Mouse (Mus musculus): ENCODE results near the gene Osm. TPM values are rescaled to one million over a fixed set of nuclear protein-coding genes. Genes with fewer than 3 reads are reported as not detected.
A peak's percentile ranks its signal among the peaks of the same experiment; 100 is the strongest.

The Osm gene
- polyA plus RNA-seq, 1 experiment from 2014 or later: not detected

DNA sequence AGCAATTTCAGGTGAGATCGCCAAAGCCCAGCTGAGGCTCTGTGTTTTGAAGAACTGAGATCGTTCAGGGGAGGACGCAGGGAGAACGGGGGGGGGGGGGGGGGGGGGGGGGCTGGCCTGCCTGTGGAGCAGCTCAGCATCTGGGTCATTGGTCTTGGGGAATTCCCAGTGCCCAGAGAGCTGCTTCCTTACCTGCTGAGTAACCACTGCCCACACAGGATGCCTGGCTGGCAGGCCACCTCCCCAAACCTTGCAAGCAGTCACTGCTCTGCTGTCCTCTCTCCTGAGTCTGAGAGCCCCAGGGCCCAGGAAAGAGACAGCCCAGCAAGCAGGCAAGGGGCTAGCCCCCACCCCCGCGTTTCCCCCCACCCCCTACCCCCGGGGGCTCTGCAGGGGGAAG lies 26.6 kb downstream of the Osm start:
- H3K4me1 ChIP-seq (replicated peaks; ENCODE audit: control insufficient read depth, insufficient read depth, low read length): peaks cover 34% of the 10 kb centered on the region
- H3K36me3 ChIP-seq (ENCODE audit: control insufficient read depth, insufficient read depth, low read length): no peaks in the 10 kb centered on the region

DNA sequence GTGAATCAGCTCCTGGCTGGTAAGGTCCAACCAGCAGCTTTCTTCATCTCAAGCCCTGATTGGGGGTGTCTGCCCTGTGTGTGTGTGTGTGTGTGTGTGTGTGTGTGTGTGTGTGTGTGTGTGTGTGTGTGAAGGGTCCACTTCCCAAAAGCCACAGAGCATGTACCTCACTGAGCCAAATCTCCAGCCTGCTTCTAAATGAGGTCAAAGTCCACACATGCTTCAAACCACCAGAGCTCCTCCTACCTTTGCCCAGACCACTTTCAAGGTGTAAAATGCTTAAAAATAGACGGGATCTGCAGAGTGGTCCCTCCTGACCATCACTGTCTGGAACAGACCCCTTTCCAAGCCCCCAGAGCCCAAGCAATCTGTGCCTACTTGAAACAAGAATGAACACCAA lies 27.1 kb downstream of the Osm start:
- H3K9ac ChIP-seq (ENCODE audit: low read length): no peak overlapping the region
- ATAC-seq (replicated peaks; ENCODE audit: low FRiP score, low TSS enrichment, low read depth): no peak
- no peak overlapping the region for H3K4me3 ChIP-seq (ENCODE audit: low read depth, low read length)
- H3K4me1 ChIP-seq (replicated peaks; ENCODE audit: control insufficient read depth, insufficient read depth, low read length): peaks cover 34% of the 10 kb centered on the region
- H3K27me3 ChIP-seq (replicated peaks; ENCODE audit: control insufficient read depth, insufficient read depth, low read length): peaks cover 37% of the 10 kb centered on the region
- no peak overlapping the region for H3K4me2 ChIP-seq (ENCODE audit: low read length)
- H3K27ac ChIP-seq (ENCODE audit: low read depth): no peak overlapping the region
- no peak for DNase-seq (ENCODE audit: low spot score)
- no peaks in the 10 kb centered on the region for H3K36me3 ChIP-seq (ENCODE audit: control insufficient read depth, insufficient read depth, low read length)
- H3K9me3 ChIP-seq (ENCODE audit: control insufficient read depth, low read length): no peaks in the 10 kb centered on the region
- 33% methylated on average over 1 of the region's 1 CpGs for WGBS

More for the DNA sequence above, 26.6 kb downstream of the Osm start:
- DNase-seq (ENCODE audit: low spot score) (no peak), ATAC-seq (replicated peaks; ENCODE audit: low FRiP score, low TSS enrichment, low read depth) (no peak)
- Histone ChIP-seq H3K9me3 (ENCODE audit: control insufficient read depth, low read length) (no peaks in the 10 kb centered on the region), H3K27me3 (replicated peaks; ENCODE audit: control insufficient read depth, insufficient read depth, low read length) (peaks cover 32% of the 10 kb centered on the region), H3K4me3 (ENCODE audit: low read depth, low read length) (no peak overlapping the region), H3K4me2 (ENCODE audit: low read length) (no peak overlapping the region), H3K27ac (ENCODE audit: low read depth) (no peak overlapping the region), H3K9ac (ENCODE audit: low read length) (no peak overlapping the region)
- 16% methylated on average over 7 of the region's 7 CpGs for WGBS

DNA sequence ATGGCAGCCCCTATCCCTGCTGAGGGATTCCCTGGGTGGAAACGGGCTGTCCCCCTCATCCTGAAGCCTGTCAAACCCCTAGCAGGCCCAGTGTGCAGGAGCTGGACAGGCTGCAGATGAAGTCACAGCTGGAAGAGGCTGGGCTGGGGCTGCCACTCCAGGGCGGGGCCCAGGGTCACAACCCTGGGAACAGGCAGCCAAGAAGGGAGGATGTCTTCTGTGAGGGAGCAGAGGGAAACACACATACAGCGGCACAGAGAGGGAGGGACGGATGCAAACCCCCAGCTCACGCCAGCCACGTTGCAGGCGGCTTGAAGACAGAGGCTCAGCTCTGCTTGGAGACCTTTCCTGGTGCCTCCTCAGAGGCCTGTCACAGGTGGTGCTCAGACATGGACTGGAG lies 27.8 kb downstream of the Osm start:
- DNase-seq (ENCODE audit: low spot score) (no peak), ATAC-seq (replicated peaks; ENCODE audit: low FRiP score, low TSS enrichment, low read depth) (no peak)
- Histone ChIP-seq H3K9ac (ENCODE audit: low read length) (no peak overlapping the region), H3K36me3 (ENCODE audit: control insufficient read depth, insufficient read depth, low read length) (no peaks in the 10 kb centered on the region), H3K27ac (ENCODE audit: low read depth) (no peak overlapping the region), H3K4me3 (ENCODE audit: low read depth, low read length) (no peak overlapping the region), H3K27me3 (replicated peaks; ENCODE audit: control insufficient read depth, insufficient read depth, low read length) (peaks cover 40% of the 10 kb centered on the region), H3K4me2 (ENCODE audit: low read length) (no peak overlapping the region), H3K9me3 (ENCODE audit: control insufficient read depth, low read length) (no peaks in the 10 kb centered on the region), H3K4me1 (replicated peaks; ENCODE audit: control insufficient read depth, insufficient read depth, low read length) (peaks cover 34% of the 10 kb centered on the region)
- WGBS: 55% methylated on average over 7 of the region's 7 CpGs

DNA sequence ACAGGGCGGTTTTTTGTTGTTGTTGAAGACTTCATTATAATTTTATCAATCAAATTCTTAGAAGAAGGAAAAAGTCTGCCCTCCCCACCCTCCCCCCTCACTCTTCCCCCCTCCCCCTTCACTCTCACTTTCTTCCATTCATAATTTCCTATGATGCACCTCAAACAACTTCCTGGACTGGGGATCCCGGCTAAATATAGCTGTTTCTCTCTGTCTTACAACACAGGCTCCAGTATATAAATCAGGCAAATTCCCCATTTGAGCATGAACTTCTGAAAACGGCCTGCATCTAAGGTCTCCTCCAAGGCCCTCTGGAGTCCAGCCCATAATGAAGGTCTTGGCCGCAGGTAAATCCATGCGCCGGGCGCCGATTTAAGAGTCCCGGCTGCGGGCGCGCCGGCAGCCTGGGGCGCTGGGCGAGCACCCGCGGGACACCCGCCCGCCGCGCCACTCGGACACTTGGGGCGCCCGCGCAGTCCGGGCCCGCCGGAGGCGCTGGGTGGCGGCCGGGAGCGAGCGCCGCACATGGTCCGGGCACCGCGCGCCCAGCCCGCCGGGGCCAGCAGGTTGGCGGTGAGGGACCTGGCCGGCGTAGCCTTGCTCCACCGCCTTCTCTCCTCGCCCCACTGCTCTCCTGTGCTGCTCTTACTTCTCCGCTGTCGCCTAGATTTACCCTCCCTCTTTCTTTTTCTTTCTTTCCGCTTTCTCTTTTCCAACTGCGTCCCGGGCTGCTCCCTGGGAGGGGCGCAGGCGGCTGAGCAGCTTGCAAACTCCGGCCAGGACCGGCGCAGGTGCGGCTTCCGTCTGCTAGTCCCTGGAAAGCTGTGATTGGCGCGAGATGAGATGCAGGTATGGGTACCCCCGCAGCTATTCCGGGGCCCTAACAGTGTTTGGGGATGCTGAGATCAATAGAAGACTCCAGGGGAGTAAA lies 30.3 kb downstream of the Osm start:
- ATAC-seq (replicated peaks; ENCODE audit: low FRiP score, low TSS enrichment, low read depth): peak; percentile 53
- peak overlapping the region; percentile 88 for H3K4me2 ChIP-seq (ENCODE audit: low read length)
- WGBS: under 1% methylated on average over 55 of the region's 61 CpGs
- peak overlapping the region; percentile 45 for H3K9ac ChIP-seq (ENCODE audit: low read length)
- H3K4me1 ChIP-seq (replicated peaks; ENCODE audit: control insufficient read depth, insufficient read depth, low read length): peaks cover 29% of the 10 kb centered on the region
- peaks cover 45% of the 10 kb centered on the region for H3K27me3 ChIP-seq (replicated peaks; ENCODE audit: control insufficient read depth, insufficient read depth, low read length)
- DNase-seq (ENCODE audit: low spot score): peak; percentile 82
- H3K27ac ChIP-seq (ENCODE audit: low read depth): no peak overlapping the region
- H3K36me3 ChIP-seq (ENCODE audit: control insufficient read depth, insufficient read depth, low read length): no peaks in the 10 kb centered on the region
- no peaks in the 10 kb centered on the region for H3K9me3 ChIP-seq (ENCODE audit: control insufficient read depth, low read length)
- peak overlapping the region; percentile 54 for H3K4me3 ChIP-seq (ENCODE audit: low read depth, low read length)

DNA sequence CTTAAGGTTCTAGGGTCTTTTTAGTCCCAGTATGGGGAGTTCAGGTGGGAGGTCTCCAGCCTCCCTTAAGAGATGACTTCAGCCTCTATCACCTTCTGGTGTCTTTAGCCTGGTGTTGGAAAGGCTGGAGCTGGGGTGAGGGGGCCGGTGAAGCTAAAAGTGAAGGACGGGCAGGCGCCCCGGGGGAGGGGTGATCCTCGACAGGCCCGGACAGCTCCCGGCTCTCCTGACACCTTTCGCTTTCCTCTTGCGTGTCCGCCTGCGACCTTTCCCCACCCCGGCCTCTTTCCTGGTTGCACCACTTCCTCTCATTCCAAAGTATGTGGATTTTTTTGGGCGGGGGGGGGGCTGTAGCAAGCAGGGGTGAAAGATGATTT lies 31.0 kb downstream of the Osm start:
- no peaks in the 10 kb centered on the region for H3K9me3 ChIP-seq (ENCODE audit: control insufficient read depth, low read length)
- H3K4me1 ChIP-seq (replicated peaks; ENCODE audit: control insufficient read depth, insufficient read depth, low read length): peaks cover 23% of the 10 kb centered on the region
- no peaks in the 10 kb centered on the region for H3K36me3 ChIP-seq (ENCODE audit: control insufficient read depth, insufficient read depth, low read length)
- peaks cover 45% of the 10 kb centered on the region for H3K27me3 ChIP-seq (replicated peaks; ENCODE audit: control insufficient read depth, insufficient read depth, low read length)
- H3K4me2 ChIP-seq (ENCODE audit: low read length): peak overlapping the region; percentile 88
- no peak overlapping the region; the same call in 1 of the 2 replicates for H3K9ac ChIP-seq (ENCODE audit: low read length)
- WGBS: 7% methylated on average over 12 of the region's 13 CpGs
- DNase-seq (ENCODE audit: low spot score) (no peak), ATAC-seq (replicated peaks; ENCODE audit: low FRiP score, low TSS enrichment, low read depth) (no peak)
- peak overlapping the region; percentile 54 for H3K4me3 ChIP-seq (ENCODE audit: low read depth, low read length)
- no peak overlapping the region for H3K27ac ChIP-seq (ENCODE audit: low read depth)

- H3K27ac ChIP-seq (ENCODE audit: low read depth): no peak overlapping the region
- H3K36me3 ChIP-seq (ENCODE audit: control insufficient read depth, insufficient read depth, low read length): no peaks in the 10 kb centered on the region
- no peaks in the 10 kb centered on the region for H3K9me3 ChIP-seq (ENCODE audit: control insufficient read depth, low read length)
- 87% methylated on average over 6 of the region's 6 CpGs for WGBS
- H3K4me3 ChIP-seq (ENCODE audit: low read depth, low read length): no peak overlapping the region
- H3K9ac ChIP-seq (ENCODE audit: low read length): no peak overlapping the region
- no peak overlapping the region for H3K4me2 ChIP-seq (ENCODE audit: low read length)
- H3K4me1 ChIP-seq (replicated peaks; ENCODE audit: control insufficient read depth, insufficient read depth, low read length): peaks cover 11% of the 10 kb centered on the region; the same call in 1 of the 2 replicates
- peaks cover 45% of the 10 kb centered on the region for H3K27me3 ChIP-seq (replicated peaks; ENCODE audit: control insufficient read depth, insufficient read depth, low read length)
- DNase-seq (ENCODE audit: low spot score): no peak
- no peak for ATAC-seq (replicated peaks; ENCODE audit: low FRiP score, low TSS enrichment, low read depth)
Measured at GRCm38 (mm10) chr11:4268500-4268899, 32.3 kb downstream of the Osm start.

GRCm38 (mm10) chr11:4270744-4271459 lies 34.7 kb downstream of the Osm start:
- ATAC-seq (replicated peaks; ENCODE audit: low FRiP score, low TSS enrichment, low read depth): 0 out of 2 replicates have a peak, but pooled peaks have one; percentile 25
- Histone ChIP-seq H3K27ac (ENCODE audit: low read depth) (no peak overlapping the region), H3K36me3 (ENCODE audit: control insufficient read depth, insufficient read depth, low read length) (no peaks in the 10 kb centered on the region), H3K4me3 (ENCODE audit: low read depth, low read length) (no peak overlapping the region), H3K4me1 (replicated peaks; ENCODE audit: control insufficient read depth, insufficient read depth, low read length) (no peaks in the 10 kb centered on the region; the same call in 1 of the 2 replicates), H3K9me3 (ENCODE audit: control insufficient read depth, low read length) (no peaks in the 10 kb centered on the region), H3K27me3 (replicated peaks; ENCODE audit: control insufficient read depth, insufficient read depth, low read length) (peaks cover 32% of the 10 kb centered on the region), H3K4me2 (ENCODE audit: low read length) (no peak overlapping the region), H3K9ac (ENCODE audit: low read length) (no peak overlapping the region)
- 33% methylated on average over 20 of the region's 20 CpGs for WGBS
- DNase-seq (ENCODE audit: low spot score): no peak

GRCm38 (mm10) chr11:4271544-4271943 lies 35.3 kb downstream of the Osm start:
- ATAC-seq (replicated peaks; ENCODE audit: low FRiP score, low TSS enrichment, low read depth) (no peak), DNase-seq (ENCODE audit: low spot score) (no peak)
- no peaks in the 10 kb centered on the region for H3K9me3 ChIP-seq (ENCODE audit: control insufficient read depth, low read length)
- H3K36me3 ChIP-seq (ENCODE audit: control insufficient read depth, insufficient read depth, low read length): no peaks in the 10 kb centered on the region
- 68% methylated on average over 11 of the region's 11 CpGs for WGBS
- peaks cover 4% of the 10 kb centered on the region for H3K4me1 ChIP-seq (replicated peaks; ENCODE audit: control insufficient read depth, insufficient read depth, low read length)
- no peak overlapping the region for H3K4me2 ChIP-seq (ENCODE audit: low read length)
- H3K27ac ChIP-seq (ENCODE audit: low read depth): no peak overlapping the region
- H3K4me3 ChIP-seq (ENCODE audit: low read depth, low read length): no peak overlapping the region
- H3K27me3 ChIP-seq (replicated peaks; ENCODE audit: control insufficient read depth, insufficient read depth, low read length): peaks cover 25% of the 10 kb centered on the region
- H3K9ac ChIP-seq (ENCODE audit: low read length): no peak overlapping the region

Measured in intestine, embryonic 14.5 days (tissue).